Mouse (Mus musculus) lung, postnatal 0 days (tissue): ENCODE data around the gene Npas3.

Source experiments
- CTCF ChIP-seq: IDR thresholded peaks from 2 replicates; pipeline ENCODE4 v1.5.1; 2016; ENCODE audit warnings: antibody characterized with exemption, mild to moderate bottlenecking
- EP300 ChIP-seq: IDR thresholded peaks from 2 replicates; pipeline ENCODE4 v1.6.1; 2016; ENCODE audit warnings: antibody characterized with exemption, mild to moderate bottlenecking, control low read depth

DNA sequence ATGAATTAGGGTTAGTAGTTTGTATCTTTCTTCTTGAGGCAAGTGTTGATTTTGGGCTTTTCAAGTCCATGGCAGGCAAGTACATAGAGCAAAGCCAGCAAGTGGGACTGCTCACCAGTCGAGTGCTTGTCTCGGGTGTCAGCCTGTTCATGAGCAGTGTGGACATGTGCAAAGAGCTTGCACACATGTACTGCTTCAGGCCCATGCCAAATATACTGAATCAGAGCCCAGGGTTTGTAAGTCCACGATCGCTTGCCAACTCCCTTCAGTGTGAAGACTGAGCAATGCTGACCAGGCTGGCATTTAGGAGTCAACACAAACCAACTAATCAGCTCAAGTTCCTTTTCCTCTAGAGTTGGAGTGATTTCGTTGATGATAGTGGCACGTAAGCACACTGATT, 805.1 kb downstream of the Npas3 start:
- TF ChIP-seq CTCF (no peak), EP300 (no peak)
